Mouse (Mus musculus) 3T3-L1 (cell line): ENCODE data around the gene Tmem151b.

Experiments
- DNase-seq: peaks from one replicate; pipeline ENCODE4 v3.0.0-alpha.2; 2015; ENCODE audit warnings: low read depth, low spot score

The Tmem151b gene

GRCm38 (mm10) chr17:45584096-45584896 lies 34.8 kb upstream of the Tmem151b start:
- peak; percentile 92 for DNase-seq

- no peak for DNase-seq
Measured at GRCm38 (mm10) chr17:45582715-45583355, 33.4 kb upstream of the Tmem151b start.

GRCm38 (mm10) chr17:45582188-45582587 lies 32.7 kb upstream of the Tmem151b start:
- DNase-seq, result no peak

- peak; percentile 95 for DNase-seq
Measured at GRCm38 (mm10) chr17:45581567-45581983, 32.1 kb upstream of the Tmem151b start.

GRCm38 (mm10) chr17:45580958-45581477 lies 31.5 kb upstream of the Tmem151b start:
- no peak for DNase-seq

- DNase-seq, result no peak
Measured at GRCm38 (mm10) chr17:45579554-45579953, 30.1 kb upstream of the Tmem151b start.

- peak; percentile 40 for DNase-seq
Measured at GRCm38 (mm10) chr17:45578843-45579242, 29.4 kb upstream of the Tmem151b start.

GRCm38 (mm10) chr17:45578242-45578641 lies 28.8 kb upstream of the Tmem151b start:
- no peak for DNase-seq

GRCm38 (mm10) chr17:45575123-45575897 lies 25.8 kb upstream of the Tmem151b start:
- no peak for DNase-seq

GRCm38 (mm10) chr17:45574129-45574761 lies 24.8 kb upstream of the Tmem151b start:
- DNase-seq, result peak; percentile 75

- DNase-seq, result peak; percentile 94
Measured at GRCm38 (mm10) chr17:45573780-45574123, 24.3 kb upstream of the Tmem151b start.

- DNase-seq, result peak; percentile 95
Measured at GRCm38 (mm10) chr17:45573087-45573779, 23.8 kb upstream of the Tmem151b start, which contains the start of gene Hsp90ab1. Hsp90ab1 (minus strand) TSS chr17:45573271.

- DNase-seq, result peak; percentile 82
Measured at GRCm38 (mm10) chr17:45572103-45573086, 22.9 kb upstream of the Tmem151b start.

- no peak for DNase-seq
Measured at GRCm38 (mm10) chr17:45569999-45570398, 20.5 kb upstream of the Tmem151b start.

GRCm38 (mm10) chr17:45568990-45569389 lies 19.5 kb upstream of the Tmem151b start:
- DNase-seq, result no peak

GRCm38 (mm10) chr17:45567162-45567601 lies 17.7 kb upstream of the Tmem151b start:
- DNase-seq, result peak; percentile 45

GRCm38 (mm10) chr17:45566360-45567161 lies 17.1 kb upstream of the Tmem151b start:
- peak; percentile 65 for DNase-seq

GRCm38 (mm10) chr17:45566031-45566359 lies 16.5 kb upstream of the Tmem151b start:
- DNase-seq, result peak; percentile 22

- no peak for DNase-seq
Measured at GRCm38 (mm10) chr17:45565103-45565502, 15.6 kb upstream of the Tmem151b start.
